Mouse (Mus musculus): ENCODE data around the gene Rcl1.

GRCm38 (mm10) chr19:29188879-29189278 lies 87.7 kb downstream of the Rcl1 start:
- TF ChIP-seq POLR2A (IDR thresholded peaks at IDR 0.05; ENCODE audit: insufficient read depth, low read length) = no peak
- no peak for TF ChIP-seq CTCF (IDR thresholded peaks at IDR 0.05; ENCODE audit: low read depth, low read length)
- TF ChIP-seq EP300 (IDR thresholded peaks at IDR 0.05; ENCODE audit: insufficient read depth, low read depth, low read length) = no peak

Measured in ES-Bruce4 (cell line).